Mouse (Mus musculus): ENCODE data around the gene Msrb3.

GRCm38 (mm10) chr10:120784516-120784915 is 114.4 kb downstream of the Msrb3 start:
- TF ChIP-seq CTCF (IDR thresholded peaks at IDR 0.05; ENCODE audit: borderline replicate concordance, insufficient read depth, low read length): no peak
- no peak for TF ChIP-seq POLR2A (IDR thresholded peaks at IDR 0.05; ENCODE audit: low read depth, low read length)

Data from embryonic fibroblast, embryonic 13.5 days (primary cell).